Mouse (Mus musculus) liver, postnatal 0 days (tissue): Measurements from ENCODE around the gene Msi1. TPM values are rescaled to one million over a fixed set of nuclear protein-coding genes. Genes with fewer than 3 reads are reported as not detected.
A peak's percentile ranks its signal among the peaks of the same experiment; 100 is the strongest.

Experiments
- ATAC-seq: fragments of 200-750 bp; cut with Nextera tagmentation; 2 replicates; pipeline ENCODE4 v1.8.0; 2017; ENCODE audit warnings: mild to moderate bottlenecking, moderate library complexity
- DNase-seq: peaks from one replicate; pipeline ENCODE4 v3.0.0-alpha.2; 2016
- H3K27ac ChIP-seq: fragments of 300-500 bp; sonication (generic); 2 replicates; pipeline ENCODE4 v1.5.1; 2014; ENCODE audit warnings: antibody characterized with exemption, moderate library complexity, mild to moderate bottlenecking, low read depth
- H3K27me3 ChIP-seq: fragments of 300-500 bp; sonication (generic); 2 replicates; pipeline ENCODE4 v1.6.1; 2014; ENCODE audit warnings: low read length, control low read depth, mixed read lengths; ENCODE audit not compliant: insufficient read depth
- H3K36me3 ChIP-seq: fragments of 300-500 bp; sonication (generic); replicated peaks from 2 replicates; pipeline ENCODE4 v1.6.1; 2014; ENCODE audit warnings: mild to moderate bottlenecking, control low read depth, low read length, moderate library complexity, mixed read lengths; ENCODE audit not compliant: insufficient read depth
- H3K4me1 ChIP-seq: fragments of 300-500 bp; sonication (generic); 2 replicates; pipeline ENCODE4 v1.6.1; 2014; ENCODE audit warnings: antibody characterized with exemption, mild to moderate bottlenecking, control low read depth; ENCODE audit not compliant: insufficient read depth
- H3K4me2 ChIP-seq: fragments of 300-500 bp; sonication (generic); 2 replicates; pipeline ENCODE4 v1.6.1; 2014; ENCODE audit warnings: low read depth, mild to moderate bottlenecking, low read length, moderate library complexity, mixed read lengths
- H3K4me3 ChIP-seq: fragments of 300-500 bp; sonication (generic); 2 replicates; pipeline ENCODE4 v1.5.1; 2014; ENCODE audit warnings: low read depth, low read length
- H3K9ac ChIP-seq: fragments of 300-500 bp; sonication (generic); replicated peaks from 2 replicates; pipeline ENCODE4 v1.6.1; 2014; ENCODE audit warnings: mild to moderate bottlenecking, moderate library complexity
- H3K9me3 ChIP-seq: fragments of 300-500 bp; sonication (generic); 2 replicates; pipeline ENCODE4 v1.6.1; 2016; ENCODE audit warnings: mild to moderate bottlenecking, control low read depth, low read length, mixed read lengths
- CTCF ChIP-seq: sonication (generic); IDR thresholded peaks from 2 replicates; pipeline ENCODE4 v1.5.1; 2016; ENCODE audit warnings: antibody characterized with exemption, low read depth
- EP300 ChIP-seq: IDR thresholded peaks from 2 replicates; pipeline ENCODE4 v1.6.1; 2016; ENCODE audit warnings: antibody characterized with exemption, low read depth, mild to moderate bottlenecking
- WGBS: fragments of 180-500 bp; shearing (Covaris S2); extraction: QIAGEN DNeasy Blood & Tissue Kit; methylation state at CpG from one replicate; pipeline ENCODE4 v1.1.7; 2014; ENCODE audit not compliant: insufficient replicate concordance; 5-methylcytosine and 5-hydroxymethylcytosine counted together
- polyA plus RNA-seq: library from polyadenylated mRNA; unstranded; fragments of >200 nt; fragmentation: Nextera tagmentation; extraction: Ambion mirVana; gene quantifications from 2 replicates; pipeline ENCODE4 v1.2.1, GENCODE M21; 2015

Gene Msi1
- polyA plus RNA-seq, 1 experiment from 2014 or later = 0.15 TPM

DNA sequence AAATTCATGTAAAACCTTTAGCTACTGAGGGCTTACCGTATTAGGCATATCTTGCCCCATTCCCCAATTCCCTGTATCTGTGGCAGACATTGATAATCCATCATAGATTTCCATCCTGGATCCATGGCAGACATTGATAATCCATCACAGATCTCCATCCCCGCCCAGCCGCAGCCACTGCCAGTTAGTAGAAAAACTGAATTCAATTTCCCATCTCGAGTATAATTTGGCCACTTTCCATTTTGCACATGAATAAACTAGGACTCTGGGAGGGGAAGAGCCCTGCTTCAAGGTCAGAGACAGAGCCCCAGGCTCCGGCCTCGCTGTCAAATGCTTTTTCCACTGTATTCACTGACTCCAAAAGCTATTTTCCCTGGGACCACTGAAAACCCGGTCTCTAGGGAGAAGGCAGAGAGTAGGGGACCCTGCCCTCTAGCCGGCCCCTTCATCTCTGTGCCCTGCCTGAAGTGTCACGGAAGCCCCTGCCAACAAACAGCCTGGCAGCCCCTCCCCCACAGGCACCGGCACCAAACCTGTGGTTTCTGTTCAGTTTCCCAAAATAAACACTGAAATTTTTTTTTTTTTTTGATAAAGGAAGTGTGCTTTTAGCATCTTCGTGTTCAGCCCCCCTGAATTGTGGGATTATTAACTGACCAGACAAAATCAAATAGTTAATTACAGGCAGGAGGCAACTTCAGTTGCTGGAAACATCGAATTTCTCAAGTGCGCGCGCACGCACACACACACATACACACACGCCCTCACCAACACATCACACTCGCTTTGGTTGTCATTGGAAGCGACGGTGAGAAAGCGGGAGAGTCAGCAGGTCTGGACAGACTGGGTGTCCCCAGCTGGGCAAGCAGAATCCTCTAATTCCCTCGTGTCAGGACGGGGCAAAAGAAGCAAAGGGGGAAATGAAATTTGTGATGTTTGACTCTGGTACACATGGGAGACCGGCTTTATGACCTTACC lies 14.0 kb upstream of the Msi1 start:
- ATAC-seq (no peak), DNase-seq (no peak)
- Histone ChIP-seq H3K27ac (no peak overlapping the region), H3K9me3 (no peaks in the 10 kb centered on the region), H3K36me3 (no peaks in the 10 kb centered on the region), H3K4me2 (no peak overlapping the region; the same call in none of the 2 replicates), H3K4me1 (no peaks in the 10 kb centered on the region), H3K27me3 (0 out of 2 replicates have a peak, but pooled peaks cover 2% of the 10 kb centered on the region), H3K4me3 (no peak overlapping the region), H3K9ac (no peak overlapping the region)
- WGBS = 40% methylated on average over 24 of the region's 24 CpGs
- no peak for TF ChIP-seq EP300

GRCm38 (mm10) chr5:115428831-115429358 lies 504 bp upstream of the Msi1 start:
- Histone ChIP-seq H3K4me1 (peaks cover 4% of the 10 kb centered on the region; the same call in 1 of the 2 replicates), H3K4me2 (peak overlapping the region; percentile 81), H3K27me3 (peaks cover 65% of the 10 kb centered on the region), H3K4me3 (peak overlapping the region; percentile 49), H3K9me3 (no peaks in the 10 kb centered on the region), H3K9ac (no peak overlapping the region), H3K27ac (no peak overlapping the region), H3K36me3 (no peaks in the 10 kb centered on the region)
- WGBS = 1% methylated on average over 20 of the region's 20 CpGs
- ATAC-seq (no peak), DNase-seq (no peak)
- TF ChIP-seq CTCF (no peak), EP300 (no peak)

GRCm38 (mm10) chr5:115430187-115430960 lies 975 bp downstream of the Msi1 start:
- H3K9ac ChIP-seq = peak overlapping the region; percentile 50; the same call in 1 of the 2 replicates

GRCm38 (mm10) chr5:115431061-115431897 lies 1.9 kb downstream of the Msi1 start:
- Histone ChIP-seq H3K4me1 (peaks cover 4% of the 10 kb centered on the region; the same call in 1 of the 2 replicates), H3K9me3 (no peaks in the 10 kb centered on the region), H3K9ac (no peak overlapping the region), H3K27ac (no peak overlapping the region), H3K4me3 (no peak overlapping the region), H3K27me3 (peaks cover 66% of the 10 kb centered on the region), H3K36me3 (no peaks in the 10 kb centered on the region), H3K4me2 (no peak overlapping the region)
- WGBS = 15% methylated on average over 14 of the region's 14 CpGs
- TF ChIP-seq EP300 (no peak), CTCF (no peak)
- DNase-seq (no peak), ATAC-seq (no peak)

More at GRCm38 (mm10) chr5:115430187-115430960, 975 bp downstream of the Msi1 start:
- Histone ChIP-seq H3K4me1 (peaks cover 4% of the 10 kb centered on the region; the same call in 1 of the 2 replicates), H3K36me3 (no peaks in the 10 kb centered on the region), H3K27ac (no peak overlapping the region), H3K4me2 (peak overlapping the region; percentile 81), H3K4me3 (peak overlapping the region; percentile 49), H3K27me3 (peaks cover 63% of the 10 kb centered on the region), H3K9me3 (no peaks in the 10 kb centered on the region)
- no peak for ATAC-seq
- DNase-seq = no peak
- no peak for TF ChIP-seq EP300
- TF ChIP-seq CTCF = no peak
- WGBS = 2% methylated on average over 43 of the region's 73 CpGs

DNA sequence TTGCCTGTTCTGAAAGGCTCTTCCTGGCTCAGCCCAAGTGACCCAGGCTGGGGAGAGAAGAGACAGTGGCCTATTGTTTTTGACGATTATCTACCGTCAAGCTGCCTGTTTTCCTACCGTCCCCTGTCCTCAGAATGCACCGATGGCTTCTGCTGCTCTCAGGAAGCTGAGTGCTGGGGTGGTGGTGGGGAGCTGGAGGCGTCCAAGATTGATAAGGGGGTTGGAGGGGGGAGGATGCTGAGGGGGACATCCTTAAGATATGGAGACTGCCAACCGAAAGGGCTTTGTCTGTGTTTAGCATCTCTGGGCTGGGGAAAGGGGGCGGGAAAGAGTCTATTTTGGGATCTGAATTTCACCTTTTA lies 2.5 kb downstream of the Msi1 start:
- TF ChIP-seq CTCF = no peak
- 26% methylated on average over 7 of the region's 7 CpGs for WGBS
- Histone ChIP-seq H3K4me3 (no peak overlapping the region), H3K36me3 (no peaks in the 10 kb centered on the region), H3K27me3 (peaks cover 68% of the 10 kb centered on the region), H3K9me3 (no peaks in the 10 kb centered on the region), H3K27ac (no peak overlapping the region), H3K9ac (no peak overlapping the region), H3K4me2 (no peak overlapping the region), H3K4me1 (peaks cover 4% of the 10 kb centered on the region; the same call in 1 of the 2 replicates)
- DNase-seq (no peak), ATAC-seq (no peak)
